Mouse (Mus musculus): Measurements from ENCODE around the gene Gk5.

DNA sequence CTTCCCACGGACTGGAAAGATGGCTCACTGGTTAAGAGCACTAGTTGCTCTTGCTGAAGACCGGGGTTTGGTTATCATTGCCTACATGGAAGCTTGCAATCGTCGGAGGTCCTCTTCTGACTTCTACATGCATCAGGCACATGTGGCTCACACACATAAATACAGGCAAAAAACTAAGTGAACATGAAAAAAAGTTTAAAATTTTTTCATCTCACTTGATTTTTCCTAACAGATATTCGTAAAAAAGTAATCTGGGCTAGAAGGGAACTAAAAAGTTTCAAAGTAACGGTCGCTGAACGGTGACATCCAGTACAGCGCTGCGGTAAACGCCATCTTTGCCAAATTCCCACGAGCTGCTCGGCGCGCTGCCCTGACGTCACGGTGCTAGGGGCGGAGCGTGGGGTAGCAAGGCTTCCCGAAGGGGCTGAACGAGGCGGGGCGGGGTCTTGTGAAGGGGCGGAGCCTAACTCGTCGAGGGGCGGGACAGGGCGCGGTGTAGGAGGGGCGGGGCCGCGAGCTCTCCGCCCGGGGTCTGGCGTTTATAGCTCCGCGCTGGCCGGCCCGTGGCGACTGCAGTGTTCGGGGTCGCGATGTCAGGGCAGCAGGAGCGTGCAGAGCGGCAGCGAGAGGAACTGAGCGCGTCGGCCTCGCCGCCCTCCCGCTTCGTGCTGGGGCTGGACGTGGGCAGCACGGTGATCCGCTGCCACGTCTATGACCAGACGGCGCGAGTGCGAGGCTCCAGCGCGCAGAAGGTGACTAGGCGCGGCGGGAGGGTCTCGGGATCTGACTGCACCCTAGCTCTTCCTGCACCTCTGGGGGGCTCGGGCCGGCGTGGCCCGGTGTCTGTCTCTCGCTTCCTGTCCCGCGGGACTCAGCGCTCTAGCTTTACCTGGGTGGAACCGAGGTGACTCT is at the start of gene Gk5:
- TF ChIP-seq POLR2A (IDR thresholded peaks at IDR 0.05; ENCODE audit: low read depth, low read length) (peak; percentile 87), MAFK (IDR thresholded peaks at IDR 0.05; ENCODE audit: insufficient replicate concordance, low read length) (no peak), CTCF (conservative IDR thresholded peaks at IDR 0.05 in 1 of 2, IDR thresholded peaks at IDR 0.05 in 1 of 2; ENCODE audit: low read depth in 2 of 2, low read length in 2 of 2) (no peak), USF1 (IDR thresholded peaks at IDR 0.05; ENCODE audit: low read depth, low read length) (no peak), NRF1 (IDR thresholded peaks at IDR 0.05; ENCODE audit: low read depth, low read length) (peak; percentile 55; the same call in 1 of the 2 replicates), POLR2AphosphoS2 (IDR thresholded peaks at IDR 0.05; ENCODE audit: low read depth, low read length) (peak; percentile 91; the same call in 1 of the 2 replicates)

Measured in CH12.LX (cell line).